Mouse (Mus musculus) heart, postnatal 36 days (tissue): Measurements from ENCODE around the gene Rccd1. TPM values are rescaled to one million over a fixed set of nuclear protein-coding genes. Genes with fewer than 3 reads are reported as not detected.
A peak's percentile ranks its signal among the peaks of the same experiment; 100 is the strongest.

ENCODE experiments used
- DNase-seq, 2 experiments: peaks; one replicate each; pipeline ENCODE4 v3.0.0; 2021 to 2022
- intact Hi-C: fragments of 180-260 bp; cut with DNase I; formaldehyde crosslinking; loops from one replicate; pipeline ENCODE4 v1.15.1; 2025
- total RNA-seq, 2 experiments: library from RNA; stranded (reverse); gene quantifications; 2 replicates each; pipeline ENCODE4 v1.2.3; 2021

Rccd1 gene
- total RNA-seq, 2 experiments from 2014 or later = 3.8 to 7.0 TPM

GRCm38 (mm10) chr7:80267764-80268163 lies 56.5 kb downstream of the Rccd1 start:
- intact Hi-C loops = loop anchor here (2.0 to 10.0 kb wide), 2 partner anchors 57 to 333 kb away; partner anchors contain the start of genes Arpin and Rccd1
- no peak for DNase-seq

- no peak for DNase-seq
- intact Hi-C loops = loop anchor here (10.0 kb wide), 1 partner anchor 330 kb away; the partner anchor contains the start of gene Arpin
These were observed 59.6 kb downstream of the Rccd1 start for GRCm38 (mm10) chr7:80264606-80265005.

- intact Hi-C loops = loop anchor here (10.0 kb wide), 1 partner anchor 327 kb away; the partner anchor contains the start of gene Arpin
- DNase-seq = no peak
These were observed 62.8 kb downstream of the Rccd1 start for GRCm38 (mm10) chr7:80261372-80261990.

- intact Hi-C loops = loop anchor here (10.0 kb wide), 1 partner anchor 326 kb away; the partner anchor contains the start of gene Arpin
- DNase-seq = peak; percentile 85 to 86
These were observed 63.5 kb downstream of the Rccd1 start, which contains the start of gene Ngrn for GRCm38 (mm10) chr7:80260625-80261371. Gene Ngrn (plus strand): TSS chr7:80261215.

- DNase-seq = no peak
- intact Hi-C loops = loop anchor here (2.0 kb wide), 1 partner anchor 117 kb away; no protein-coding TSS in a partner anchor
These were observed 66.5 kb downstream of the Rccd1 start for GRCm38 (mm10) chr7:80257706-80258105.

- no peak for DNase-seq
- intact Hi-C loops = loop anchor here (2.0 kb wide), 1 partner anchor 115 kb away; no protein-coding TSS in a partner anchor
These were observed 68.3 kb downstream of the Rccd1 start for GRCm38 (mm10) chr7:80255981-80256380.

DNA sequence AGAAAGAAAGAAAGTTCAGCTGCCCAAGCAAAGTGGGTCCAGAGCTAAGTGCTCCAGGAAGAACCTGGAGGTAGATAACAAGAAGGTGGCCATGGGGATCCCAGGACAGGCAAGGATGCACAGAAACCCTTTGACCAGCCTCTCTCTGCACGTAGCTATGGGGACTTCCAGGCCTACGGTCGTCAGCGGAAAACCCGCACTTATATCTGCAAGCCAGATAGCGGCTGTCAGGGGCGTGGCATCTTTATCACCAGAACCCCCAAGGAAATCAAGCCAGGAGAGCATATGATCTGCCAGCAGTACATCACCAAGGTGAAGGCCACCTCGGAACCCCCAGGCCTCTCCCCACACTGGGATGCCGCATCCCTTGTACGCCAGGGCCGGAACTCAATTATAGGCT lies 71.4 kb downstream of the Rccd1 start:
- intact Hi-C loops = no loop called here
- DNase-seq = no peak

- no peak for DNase-seq
- intact Hi-C loops = no loop called here
These were observed 71.8 kb downstream of the Rccd1 start for GRCm38 (mm10) chr7:80252437-80252836.

- DNase-seq = no peak
- intact Hi-C loops = no loop called here
These were observed 77.4 kb downstream of the Rccd1 start for GRCm38 (mm10) chr7:80246859-80247258.

DNA sequence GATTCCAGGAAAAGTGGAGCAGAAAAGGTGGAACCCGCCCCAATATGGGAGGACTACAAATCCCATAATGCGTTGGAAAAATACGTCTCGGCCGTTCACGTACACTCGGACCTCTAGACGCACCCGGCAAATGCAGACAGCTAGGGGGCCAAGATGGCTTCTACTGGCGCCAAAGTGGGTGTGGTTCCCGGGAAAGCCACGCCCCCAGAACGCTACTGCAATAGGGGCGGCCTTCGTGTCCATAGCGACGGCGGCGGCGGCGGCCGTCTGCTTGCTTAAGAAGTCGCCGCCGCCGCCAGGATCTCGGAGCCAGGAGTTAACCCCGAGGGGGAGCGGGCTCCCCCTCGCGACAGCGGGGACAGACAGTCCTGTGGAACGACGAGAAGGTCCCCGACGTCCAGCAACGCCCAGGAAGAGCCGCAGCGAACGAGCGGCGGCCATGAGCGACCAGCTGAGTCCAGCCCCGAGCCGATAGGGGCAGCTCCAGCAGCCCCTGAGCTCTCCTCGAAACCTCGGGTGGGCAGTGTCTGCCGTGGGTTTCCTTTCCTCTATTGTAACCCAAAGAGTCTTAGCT lies 78.0 kb downstream of the Rccd1 start, which contains the start of gene Ttll13:
TSS of gene Ttll13 (plus strand) at position 229 of the 574 bp plus-strand sequence.
- DNase-seq = peak; percentile 93 to 96
- intact Hi-C loops = no loop called here

- DNase-seq = no peak
- intact Hi-C loops = no loop called here
These were observed 79.4 kb downstream of the Rccd1 start for GRCm38 (mm10) chr7:80244851-80245250.

Other genes with a start within 250 kb of the Rccd1 start
- gene Idh2, start 209.1 kb downstream of the Rccd1 start, total RNA-seq = 1,000 to 10,000 TPM; 1,714 to 2,029 TPM
- 10 to 100 TPM; 12.1 to 12.4 TPM for gene Sema4b, start 137.6 kb downstream of the Rccd1 start, total RNA-seq
- 10 to 100 TPM; 15.6 to 16.3 TPM for gene Cib1, start 91.6 kb downstream of the Rccd1 start, total RNA-seq
- 1 to 10 TPM; 1.5 to 1.8 TPM for gene Gdpgp1, start 91.6 kb downstream of the Rccd1 start, total RNA-seq
- gene Ttll13, start 78.1 kb downstream of the Rccd1 start, total RNA-seq = under 1 TPM; 0.14 to 0.53 TPM
- gene Ngrn, start 63.2 kb downstream of the Rccd1 start, total RNA-seq = 10 to 100 TPM; 26.7 to 29.0 TPM
- 1 to 10 TPM; 6.2 to 7.2 TPM for gene Vps33b, start 54.8 kb downstream of the Rccd1 start, total RNA-seq
- gene Prc1, start 30.0 kb downstream of the Rccd1 start, total RNA-seq = 1 to 10 TPM; 2.2 to 2.5 TPM
- 10 to 100 TPM; 15.5 to 16.9 TPM for gene Unc45a, start 16.6 kb upstream of the Rccd1 start, total RNA-seq
- gene Hddc3, start 18.6 kb upstream of the Rccd1 start, total RNA-seq = 10 to 100 TPM; 36.1 to 36.4 TPM
- gene Man2a2, start 46.9 kb upstream of the Rccd1 start, total RNA-seq = 10 to 100 TPM; 60.0 to 62.9 TPM
- gene Fes, start 63.5 kb upstream of the Rccd1 start, total RNA-seq = 10 to 100 TPM in 1 of 2 experiments, 1 to 10 TPM in 1; 6.9 to 16.0 TPM
- gene Furin, start 81.0 kb upstream of the Rccd1 start, total RNA-seq = 100 to 1,000 TPM; 111 to 120 TPM
- 1 to 10 TPM; 1.3 to 1.7 TPM for gene Blm, start 210.7 kb upstream of the Rccd1 start, total RNA-seq